Mouse (Mus musculus) megakaryocyte, embryonic 14.5 days (primary cell): ENCODE measurements at regions not wholly inside any gene's neighbourhood (a gene's known extent, or its start where the extent isn't known, plus 50 kb on each side); places are given as distances from the start of the nearest gene placed in this dataset.

Experiments
- FLI1 ChIP-seq: IDR thresholded peaks from 2 replicates; pipeline ENCODE4 v1.6.1; 2012; ENCODE audit warnings: low read length, inconsistent platforms, mixed read lengths
- GATA1 ChIP-seq: IDR thresholded peaks from 3 replicates; pipeline ENCODE4 v1.6.1; 2012; ENCODE audit warnings: mixed read lengths, low read length, inconsistent platforms, borderline replicate concordance

GRCm38 (mm10) chr10:21688513-21688912 is 95.6 kb downstream of the 1700020N01Rik start:
- TF ChIP-seq GATA1 (no peak), FLI1 (no peak)
